Comparison of ENCODE assay signal across 26 mouse cellular contexts in genomic region chr5:42578208-42578844, GRCm38 (mm10).
DNase-seq lines count a peak whose midpoint lies in the region; ATAC-seq and TF ChIP-seq lines count a peak whose summit lies in the region.
"Had no signal": no experiment of that assay in that cellular context is flagged by ENCODE, and none has a peak within 500 bp of the region (broad histone marks: within the 10 kb centered on the region; RNA-seq: fewer than 3 reads in every experiment).

No protein-coding gene starts in this region.

- no peak overlapping the region for H3K4me3 ChIP-seq in hindbrain, embryonic 12.5 days
- no peak overlapping the region for H3K4me3 ChIP-seq in hindbrain, postnatal 0 days (ENCODE audit: low read length)
- no peak overlapping the region for H3K4me3 ChIP-seq in midbrain, embryonic 15.5 days
- H3K4me3 ChIP-seq in neural tube, embryonic 15.5 days (replicated peaks), result no peak overlapping the region
- H3K4me3 ChIP-seq: embryonic facial prominence, embryonic 15.5 days; heart, embryonic 12.5 days; hindbrain, embryonic 15.5 days had no signal

- no peak overlapping the region for H3K4me2 ChIP-seq in hindbrain, embryonic 12.5 days (replicated peaks)
- H3K4me2 ChIP-seq in hindbrain, postnatal 0 days (ENCODE audit: low read depth, low read length), result no peak overlapping the region
- H3K4me2 ChIP-seq in midbrain, embryonic 15.5 days, result no peak overlapping the region
- H3K4me2 ChIP-seq in neural tube, embryonic 15.5 days, result no peak overlapping the region
- H3K4me2 ChIP-seq: embryonic facial prominence, embryonic 15.5 days; heart, embryonic 12.5 days; hindbrain, embryonic 15.5 days; liver, embryonic 11.5 days had no signal

- no peaks in the 10 kb centered on the region for H3K36me3 ChIP-seq in hindbrain, embryonic 12.5 days
- no peaks in the 10 kb centered on the region for H3K36me3 ChIP-seq in hindbrain, postnatal 0 days (ENCODE audit: insufficient read depth, low read length)
- no peaks in the 10 kb centered on the region for H3K36me3 ChIP-seq in midbrain, embryonic 15.5 days (replicated peaks)
- no peaks in the 10 kb centered on the region for H3K36me3 ChIP-seq in neural tube, embryonic 15.5 days
- H3K36me3 ChIP-seq: embryonic facial prominence, embryonic 15.5 days; G1E; heart, embryonic 12.5 days; hindbrain, embryonic 15.5 days had no signal

- no peak for DNase-seq in hindbrain, postnatal 0 days (ENCODE audit: low spot score)
- peak; percentile 11 for DNase-seq in mesoderm, embryonic 11.5 days (ENCODE audit: low read depth, low spot score)
- no peak for DNase-seq in right cerebral cortex, postnatal 4 days
- DNase-seq in layer of hippocampus, postnatal 10 days (ENCODE audit: low spot score in 2 of 2), result no peak
- DNase-seq: adrenal gland, postnatal 36 days; B cell, adult 2 months; cerebellum, adult 11 months; cerebellum, adult 9-11 months; heart, postnatal 10 days; kidney, adult 9 months; kidney, postnatal 14 days; liver, postnatal 0 days; thymus, postnatal 14 days had no signal

- H3K27ac ChIP-seq in hindbrain, embryonic 12.5 days, result no peak overlapping the region
- H3K27ac ChIP-seq in hindbrain, postnatal 0 days, result no peak overlapping the region
- no peak overlapping the region for H3K27ac ChIP-seq in midbrain, embryonic 15.5 days
- no peak overlapping the region for H3K27ac ChIP-seq in neural tube, embryonic 15.5 days (replicated peaks)
- H3K27ac ChIP-seq: embryonic facial prominence, embryonic 15.5 days; hindbrain, embryonic 15.5 days had no signal

- H3K9ac ChIP-seq in hindbrain, embryonic 12.5 days, result no peak overlapping the region
- H3K9ac ChIP-seq in hindbrain, postnatal 0 days (replicated peaks; ENCODE audit: low read length), result no peak overlapping the region
- H3K9ac ChIP-seq in midbrain, embryonic 15.5 days, result no peak overlapping the region
- H3K9ac ChIP-seq in neural tube, embryonic 15.5 days (replicated peaks), result no peak overlapping the region
- H3K9ac ChIP-seq: embryonic facial prominence, embryonic 15.5 days; heart, embryonic 12.5 days; hindbrain, embryonic 15.5 days; liver, postnatal 0 days had no signal

- WGBS in hindbrain, embryonic 12.5 days, result 71% methylated on average over 5 of the region's 5 CpGs
- 73% methylated on average over 5 of the region's 5 CpGs for WGBS in hindbrain, postnatal 0 days
- WGBS in midbrain, embryonic 15.5 days, result 50% methylated on average over 5 of the region's 5 CpGs
- 41% methylated on average over 5 of the region's 5 CpGs for WGBS in neural tube, embryonic 15.5 days

- no peaks in the 10 kb centered on the region for H3K9me3 ChIP-seq in hindbrain, embryonic 12.5 days (replicated peaks)
- H3K9me3 ChIP-seq in hindbrain, postnatal 0 days (ENCODE audit: low read length), result no peaks in the 10 kb centered on the region
- no peaks in the 10 kb centered on the region for H3K9me3 ChIP-seq in midbrain, embryonic 15.5 days
- H3K9me3 ChIP-seq in neural tube, embryonic 15.5 days (replicated peaks), result no peaks in the 10 kb centered on the region
- H3K9me3 ChIP-seq: embryonic facial prominence, embryonic 15.5 days; G1E; heart, embryonic 12.5 days; hindbrain, embryonic 15.5 days had no signal

- peak; percentile 82 for ATAC-seq in hindbrain, embryonic 12.5 days (ENCODE audit: low FRiP score)
- no peak for ATAC-seq in hindbrain, postnatal 0 days
- ATAC-seq in midbrain, embryonic 15.5 days (replicated peaks), result peak; percentile 93
- peak; percentile 41; the same call in 1 of the 2 replicates for ATAC-seq in neural tube, embryonic 15.5 days (ENCODE audit: low FRiP score)
- ATAC-seq: forebrain, embryonic 14.5 days; intestine, embryonic 16.5 days; liver, postnatal 0 days; lung, postnatal 0 days; Patski had no signal

- TF ChIP-seq CTCF in hindbrain, postnatal 0 days (IDR thresholded peaks at IDR 0.05; ENCODE audit: low read depth), result no peak

- no peaks in the 10 kb centered on the region for H3K27me3 ChIP-seq in hindbrain, embryonic 12.5 days
- H3K27me3 ChIP-seq in hindbrain, postnatal 0 days (ENCODE audit: insufficient read depth, low read length), result no peaks in the 10 kb centered on the region
- no peaks in the 10 kb centered on the region for H3K27me3 ChIP-seq in midbrain, embryonic 15.5 days (replicated peaks)
- H3K27me3 ChIP-seq in neural tube, embryonic 15.5 days (replicated peaks), result no peaks in the 10 kb centered on the region
- H3K27me3 ChIP-seq: CH12.LX; embryonic facial prominence, embryonic 15.5 days; heart, embryonic 12.5 days; hindbrain, embryonic 15.5 days had no signal

- no peaks in the 10 kb centered on the region for H3K4me1 ChIP-seq in hindbrain, embryonic 12.5 days
- H3K4me1 ChIP-seq in hindbrain, postnatal 0 days (ENCODE audit: insufficient read depth, low read length), result no peaks in the 10 kb centered on the region
- H3K4me1 ChIP-seq in midbrain, embryonic 15.5 days, result no peaks in the 10 kb centered on the region
- no peaks in the 10 kb centered on the region for H3K4me1 ChIP-seq in neural tube, embryonic 15.5 days
- H3K4me1 ChIP-seq: embryonic facial prominence, embryonic 15.5 days; heart, embryonic 12.5 days; hindbrain, embryonic 15.5 days had no signal
